Mouse (Mus musculus): ENCODE data around the gene Ptpro.

DNA sequence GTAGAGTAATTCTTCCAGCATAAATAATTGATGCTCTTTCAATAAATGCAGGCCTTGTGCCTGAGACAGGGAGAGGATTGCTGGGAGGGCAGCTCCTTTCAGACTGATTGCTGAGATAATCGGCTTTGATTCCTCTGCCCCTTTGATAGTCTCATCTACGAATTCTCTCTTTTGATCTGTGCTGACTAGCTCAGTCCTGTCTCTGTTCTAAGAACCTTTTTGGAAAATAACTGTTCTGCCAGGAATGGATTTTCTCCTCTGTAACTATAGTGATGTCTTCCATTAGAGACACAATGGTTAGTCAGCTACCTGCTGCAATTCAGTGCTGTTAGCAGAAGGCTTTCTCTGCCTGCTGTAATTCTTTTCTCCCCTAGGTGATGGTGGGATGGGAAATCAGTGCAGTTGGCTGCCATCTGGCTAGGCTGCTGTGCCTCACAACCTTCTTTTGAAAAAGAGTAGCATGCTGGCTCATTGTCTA lies 159.8 kb downstream of the Ptpro start:
- TF ChIP-seq CTCF (IDR thresholded peaks at IDR 0.05; ENCODE audit: low read depth, low read length) (no peak), POLR2A (IDR thresholded peaks at IDR 0.05; ENCODE audit: extremely low read depth, insufficient read depth, low read length) (no peak)

Measured in liver, adult 2 months (tissue).